Comparison of ENCODE assay signal across 17 mouse cellular contexts in genomic region chr11:63583321-63583720, GRCm38 (mm10).
"Had no signal": no experiment of that assay in that cellular context is flagged by ENCODE, and none has a peak within 500 bp of the region (broad histone marks: within the 10 kb centered on the region; RNA-seq: fewer than 3 reads in every experiment).

No protein-coding gene starts in this region.

- H3K4me3 ChIP-seq: liver, embryonic 15.5 days; megakaryocyte, embryonic 14.5 days; neural tube, embryonic 12.5 days; stomach, embryonic 15.5 days had no signal

- H3K9me3 ChIP-seq: liver, embryonic 15.5 days; neural tube, embryonic 12.5 days; stomach, embryonic 15.5 days had no signal

- DNase-seq: liver, postnatal 0 days; lung, embryonic 14.5 days; lung, postnatal 14 days; lung, postnatal 36 days; midbrain, embryonic 14.5 days; right cerebral cortex, postnatal 14 days; thymus, adult 2 months; thymus, postnatal 25 days; thymus, postnatal 4 days had no signal

- H3K4me1 ChIP-seq: liver, embryonic 15.5 days; megakaryocyte, embryonic 14.5 days; neural tube, embryonic 12.5 days; stomach, embryonic 15.5 days had no signal

- H3K36me3 ChIP-seq: liver, embryonic 15.5 days; neural tube, embryonic 12.5 days; stomach, embryonic 15.5 days had no signal

- H3K4me2 ChIP-seq: liver, embryonic 15.5 days; lung, embryonic 14.5 days; midbrain, embryonic 11.5 days; neural tube, embryonic 12.5 days; stomach, embryonic 15.5 days had no signal

- H3K9ac ChIP-seq: liver, embryonic 15.5 days; liver, postnatal 0 days; lung, embryonic 14.5 days; neural tube, embryonic 12.5 days; stomach, embryonic 15.5 days had no signal

- H3K27ac ChIP-seq: liver, embryonic 15.5 days; macrophage; neural tube, embryonic 12.5 days; stomach, embryonic 15.5 days; stomach, postnatal 0 days had no signal

- ATAC-seq: liver, postnatal 0 days; midbrain, embryonic 16.5 days had no signal

- H3K27me3 ChIP-seq: liver, embryonic 15.5 days; megakaryocyte, embryonic 14.5 days; neural tube, embryonic 12.5 days; stomach, embryonic 15.5 days had no signal
